Mouse (Mus musculus) inflammation-experienced regulatory T-cells, adult 6 months (primary cell): ENCODE results near the gene Nos1. TPM values are rescaled to one million over a fixed set of nuclear protein-coding genes. Genes with fewer than 3 reads are reported as not detected.

ENCODE experiments used
- ATAC-seq: one replicate; pipeline ENCODE4 v1.8.0; 2017
- polyA plus RNA-seq, 3 experiments: library from polyadenylated mRNA; unstranded; fragments of 100-300 nt; shearing (Covaris generic); gene quantifications; one replicate each; pipeline ENCODE4 v1.2.1; 2017

Nos1 gene
- polyA plus RNA-seq, 3 experiments from 2014 or later: 0.06 to 0.08 TPM; not detected in 1

DNA sequence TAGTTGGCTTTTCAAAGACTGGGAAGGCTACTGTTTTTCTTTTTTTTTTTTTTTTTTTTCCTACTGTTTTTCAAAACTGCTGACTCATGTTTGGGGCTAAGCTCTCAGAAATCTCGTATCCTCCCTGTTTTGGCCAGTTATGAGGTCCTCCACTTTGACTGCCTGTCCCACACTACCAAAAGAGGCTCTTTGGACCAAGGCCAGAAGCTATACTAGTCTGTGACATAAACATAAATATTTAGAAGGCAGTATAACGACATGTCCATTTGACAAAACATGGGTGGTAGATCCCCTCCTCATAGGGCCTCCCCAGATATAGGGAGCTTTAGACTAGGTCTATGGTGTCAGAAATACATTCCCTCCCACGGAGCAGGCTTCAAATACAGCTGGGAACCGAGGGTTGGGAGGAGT lies 186.8 kb downstream of the Nos1 start:
- ATAC-seq: no peak

GRCm38 (mm10) chr5:117969681-117970427 lies 189.0 kb downstream of the Nos1 start:
- no peak for ATAC-seq

GRCm38 (mm10) chr5:117976263-117976656 lies 195.4 kb downstream of the Nos1 start:
- no peak for ATAC-seq

- ATAC-seq: peak; percentile 89
These were observed 196.0 kb downstream of the Nos1 start, which contains the start of gene Fbxo21 for GRCm38 (mm10) chr5:117976657-117977500. Gene Fbxo21 (plus strand): TSS chr5:117976730.

DNA sequence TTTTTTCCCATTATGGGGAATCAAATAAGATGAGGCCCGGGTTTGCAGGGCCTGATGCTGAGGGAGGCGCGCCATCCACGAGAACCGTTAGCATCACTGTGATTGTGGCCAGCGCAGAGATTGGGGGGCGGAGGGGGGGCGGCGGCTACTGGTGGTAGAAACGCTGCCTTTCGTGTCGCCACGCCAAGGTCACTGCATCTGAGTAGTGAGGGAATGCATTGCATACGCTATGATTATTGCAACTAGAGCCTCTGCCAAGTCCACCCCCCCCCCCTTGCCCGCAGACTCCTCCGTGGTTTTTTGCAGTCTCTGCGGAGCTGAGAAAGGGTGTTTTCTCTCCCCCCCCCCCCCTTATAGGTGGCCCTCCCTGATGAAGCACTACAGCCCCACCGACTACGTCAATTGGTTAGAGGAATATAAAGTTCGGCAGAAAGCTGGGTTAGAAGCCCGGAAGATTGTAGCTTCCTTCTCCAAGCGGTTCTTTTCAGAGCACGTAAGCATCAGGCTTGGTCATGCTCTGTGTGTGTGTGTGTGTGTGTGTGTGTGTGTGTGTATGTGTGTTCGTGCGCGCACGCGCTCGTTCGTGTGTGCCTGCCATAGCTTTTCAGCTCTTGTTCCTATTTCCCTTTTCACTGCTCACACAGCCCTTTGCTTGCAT lies 196.8 kb downstream of the Nos1 start:
- ATAC-seq: peak; percentile 25

DNA sequence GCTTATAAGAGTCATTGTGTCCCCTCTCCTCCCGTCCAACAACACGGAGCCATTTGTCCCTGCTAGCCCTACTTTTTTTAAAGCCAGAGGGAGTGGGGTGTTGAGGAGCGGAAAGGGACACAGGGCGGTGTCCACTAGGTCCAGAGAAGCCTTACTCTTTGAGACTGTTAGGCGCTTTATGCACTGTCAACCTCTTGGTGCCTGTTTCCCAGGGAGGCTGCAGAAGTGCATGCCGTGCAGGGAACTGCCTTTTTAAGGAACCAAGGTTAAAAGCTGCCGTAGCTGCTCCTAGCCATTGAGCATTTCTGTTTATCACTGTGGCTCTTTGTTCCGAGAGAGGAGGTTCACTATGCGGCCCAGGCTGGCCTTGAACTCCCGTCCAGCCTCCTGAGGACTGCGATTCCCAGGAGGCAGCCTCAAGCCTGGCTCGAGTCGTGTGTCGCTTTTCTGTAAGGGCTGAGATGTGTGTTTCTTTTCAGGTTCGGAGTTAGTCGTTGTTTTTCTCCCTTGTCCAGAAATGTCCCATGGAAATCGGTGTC lies 197.4 kb downstream of the Nos1 start:
- ATAC-seq: no peak

DNA sequence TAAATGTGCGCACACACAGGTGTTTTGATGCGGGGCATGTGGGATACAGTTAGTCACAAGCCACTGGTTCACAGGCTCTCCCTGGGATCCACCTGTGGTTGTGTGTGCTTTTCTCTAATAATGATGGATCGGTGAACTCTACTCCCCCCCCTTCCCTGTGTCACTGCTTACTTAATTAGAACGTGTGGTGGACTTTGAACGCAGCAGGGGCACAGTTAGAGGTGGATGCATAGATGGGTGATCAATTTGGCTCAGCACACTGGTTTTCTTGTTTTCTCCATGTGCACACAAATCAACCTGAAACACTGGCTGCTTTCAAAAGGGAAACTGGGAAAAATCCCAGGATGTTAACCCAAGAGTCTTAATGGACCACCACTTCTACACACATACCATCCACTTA lies 198.2 kb downstream of the Nos1 start:
- ATAC-seq: no peak

- ATAC-seq: no peak
These were observed 200.1 kb downstream of the Nos1 start for GRCm38 (mm10) chr5:117980921-117981320.

- no peak for ATAC-seq
These were observed 201.1 kb downstream of the Nos1 start for GRCm38 (mm10) chr5:117981943-117982342.

GRCm38 (mm10) chr5:117986327-117986726 lies 205.5 kb downstream of the Nos1 start:
- ATAC-seq: no peak

- ATAC-seq: no peak
These were observed 207.1 kb downstream of the Nos1 start for GRCm38 (mm10) chr5:117987891-117988290.

DNA sequence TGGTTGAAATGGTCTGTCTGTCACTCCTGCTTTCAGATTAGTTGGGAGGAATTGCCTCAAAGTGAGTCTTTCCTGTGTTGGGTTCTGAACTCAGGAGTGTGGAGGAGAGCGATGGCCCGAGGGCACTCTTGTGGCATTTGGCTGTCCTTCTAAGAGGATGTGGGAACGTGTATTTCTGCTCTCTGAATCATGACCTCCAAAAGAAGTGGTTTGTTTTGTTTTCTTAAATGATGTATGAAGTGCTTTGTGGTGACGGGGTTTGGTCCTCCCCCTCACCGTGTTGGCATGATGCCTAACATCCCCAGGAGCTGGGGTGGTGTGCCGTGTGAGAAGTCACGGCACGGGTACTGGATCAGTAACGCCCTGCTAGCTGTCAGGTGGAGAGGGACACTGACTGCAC lies 207.5 kb downstream of the Nos1 start:
- no peak for ATAC-seq

- no peak for ATAC-seq
These were observed 208.9 kb downstream of the Nos1 start for GRCm38 (mm10) chr5:117989773-117990172.

GRCm38 (mm10) chr5:117990957-117991356 lies 210.1 kb downstream of the Nos1 start:
- no peak for ATAC-seq

GRCm38 (mm10) chr5:117993550-117993949 lies 212.7 kb downstream of the Nos1 start:
- no peak for ATAC-seq

GRCm38 (mm10) chr5:117995372-117995901 lies 214.6 kb downstream of the Nos1 start:
- ATAC-seq: no peak

DNA sequence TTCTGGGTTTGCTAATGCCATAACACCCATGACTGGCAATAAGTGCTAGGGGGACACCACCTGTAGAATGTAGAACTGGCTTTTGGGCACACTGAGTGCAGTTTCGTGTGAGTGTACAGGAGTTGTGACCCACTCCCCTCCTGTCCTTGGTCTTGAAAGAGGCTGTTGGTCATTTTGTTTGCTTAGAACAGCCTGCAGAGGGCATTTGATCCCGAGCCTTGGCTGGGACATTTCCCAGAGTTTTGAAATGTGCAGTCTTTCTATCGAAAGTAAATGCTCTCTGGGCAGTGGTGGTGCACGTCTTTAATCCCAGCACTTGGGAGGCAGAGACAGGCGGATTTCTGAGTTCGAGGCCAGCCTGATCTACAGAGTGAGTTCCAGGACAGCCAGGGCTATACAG lies 215.1 kb downstream of the Nos1 start:
- ATAC-seq: no peak

DNA sequence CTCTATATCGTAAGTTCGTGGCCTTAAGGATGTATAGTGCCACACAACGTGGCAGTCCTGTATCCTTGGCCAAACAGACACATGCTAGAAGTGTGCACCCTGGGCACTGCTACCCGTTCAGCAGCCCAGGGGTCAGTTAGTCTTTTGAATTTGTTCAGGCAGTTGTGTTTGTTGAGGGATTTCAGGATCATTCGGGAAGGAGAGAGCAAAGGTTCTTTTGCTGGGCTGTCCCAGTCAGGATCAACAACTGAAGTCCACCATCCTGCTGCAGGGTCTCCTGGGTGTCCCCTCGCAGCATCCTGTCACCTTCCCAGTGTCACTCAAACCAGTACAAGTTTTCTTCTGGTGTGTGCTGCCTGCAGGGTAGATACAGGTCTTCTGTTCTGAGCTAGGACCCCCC lies 215.7 kb downstream of the Nos1 start:
- ATAC-seq: no peak

GRCm38 (mm10) chr5:117997434-117997970 lies 216.7 kb downstream of the Nos1 start:
- no peak for ATAC-seq

DNA sequence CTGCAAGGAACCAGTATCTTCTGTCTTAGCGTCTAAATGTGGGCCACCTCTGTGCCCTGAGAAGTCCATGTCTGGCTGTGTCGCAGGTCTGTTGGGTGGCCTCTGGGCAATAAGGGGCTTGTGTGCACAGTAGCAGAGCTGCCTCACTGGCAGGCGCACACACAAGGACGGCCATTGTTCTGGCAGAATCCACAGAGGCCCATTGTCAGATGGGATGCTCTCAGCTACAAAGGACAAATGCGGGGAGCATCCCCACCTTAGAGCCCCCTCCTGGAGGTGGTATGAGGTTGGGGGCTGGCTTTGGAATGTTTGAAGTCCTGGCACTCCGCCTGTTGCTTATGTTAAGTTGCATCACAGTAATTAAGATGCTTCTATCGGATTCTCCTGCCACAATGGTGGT lies 218.2 kb downstream of the Nos1 start:
- ATAC-seq: no peak

DNA sequence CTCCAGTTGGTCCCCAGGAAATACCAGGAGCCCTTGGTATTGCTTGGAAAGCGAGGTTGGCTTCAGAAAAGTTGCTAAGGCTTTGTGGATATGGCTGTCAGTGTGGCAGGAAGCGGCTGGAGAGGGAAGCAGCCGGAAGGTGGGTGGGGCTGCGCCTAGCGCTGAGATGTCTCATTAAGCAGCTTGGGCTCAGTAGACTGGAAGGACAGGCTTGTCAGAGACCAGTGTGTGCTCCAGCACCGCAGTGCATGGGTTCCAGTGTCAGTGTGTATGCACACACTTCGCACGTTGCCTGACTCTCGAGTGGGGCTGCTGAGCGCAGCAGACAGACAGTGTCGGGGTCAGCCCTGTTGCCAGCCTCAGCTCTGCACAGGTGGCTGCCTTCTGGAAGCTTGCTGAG lies 218.8 kb downstream of the Nos1 start:
- no peak for ATAC-seq

DNA sequence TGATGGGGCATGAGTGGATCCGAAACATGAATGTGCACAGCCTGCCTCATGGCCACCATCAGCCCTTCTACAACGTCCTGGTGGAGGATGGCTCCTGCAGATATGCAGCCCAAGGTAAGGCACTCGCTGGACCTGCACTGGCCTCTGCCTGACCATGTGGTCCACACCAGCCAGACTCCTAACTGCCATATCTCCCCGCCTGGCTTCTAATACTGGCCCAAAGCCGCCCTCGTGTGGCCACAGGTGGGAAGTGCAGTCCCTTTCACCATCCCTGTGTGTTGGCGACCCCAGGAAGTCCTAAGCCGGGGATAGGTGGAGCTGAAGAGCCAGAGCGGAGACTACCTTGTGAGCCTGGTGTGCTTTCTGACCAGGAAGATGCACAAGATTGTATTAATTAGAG lies 221.2 kb downstream of the Nos1 start:
- ATAC-seq: peak; percentile 60
